Mouse (Mus musculus) MEL (cell line): ENCODE results near the gene Tmem179.

Experiments used
- HCFC1 ChIP-seq: IDR thresholded peaks from 2 replicates; pipeline ENCODE4 v1.6.1; 2012; ENCODE audit warnings: low read depth, mild to moderate bottlenecking, inconsistent platforms, low read length, improper control_type of control experiment, moderate library complexity
- MAZ ChIP-seq: IDR thresholded peaks from 2 replicates; pipeline ENCODE4 v1.6.1; 2012; ENCODE audit warnings: low read depth, mild to moderate bottlenecking, inconsistent platforms, low read length, improper control_type of control experiment
- MYC ChIP-seq: IDR thresholded peaks from 2 replicates; pipeline ENCODE4 v1.6.1; 2011; ENCODE audit warnings: low read depth, mild to moderate bottlenecking, low read length, improper control_type of control experiment, moderate library complexity
- POLR2A ChIP-seq, 2 experiments: IDR thresholded peaks; 2 replicates each; pipeline ENCODE4 v1.6.1; 2011 to 2012; ENCODE audit warnings: low read length in 2 of 2, mild to moderate bottlenecking in 2 of 2, control low read depth in 1 of 2, improper control_type of control experiment in 1 of 2, low read depth in 1 of 2, moderate library complexity in 1 of 2; ENCODE audit not compliant: control insufficient read depth in 1 of 2, insufficient read depth in 1 of 2, poor library complexity in 1 of 2

GRCm38 (mm10) chr12:112559231-112559630 lies 42.7 kb upstream of the Tmem179 start:
- TF ChIP-seq HCFC1 (no peak), MAZ (no peak), POLR2A (IDR thresholded peaks at IDR 0.05; ENCODE audit: control insufficient read depth in 1 of 2, insufficient read depth in 1 of 2, low read depth in 1 of 2, low read length in 2 of 2, poor library complexity in 1 of 2) (no peak), MYC (no peak)
